Mouse (Mus musculus) testis, adult 2 months (tissue): Measurements from ENCODE around the gene Gm17416. TPM values are rescaled to one million over a fixed set of nuclear protein-coding genes. Genes with fewer than 3 reads are reported as not detected.

Experiments used
- H3K27ac ChIP-seq: fragments of 200-500 bp; 2 replicates; pipeline ENCODE4 v1.5.1; 2012; ENCODE audit warnings: low read depth, low read length; ENCODE audit not compliant: control insufficient read depth, insufficient read depth
- H3K27me3 ChIP-seq: fragments of 200-500 bp; 2 replicates; pipeline ENCODE4 v1.6.1; 2012; ENCODE audit warnings: mild to moderate bottlenecking, low read length, moderate library complexity; ENCODE audit not compliant: control insufficient read depth, insufficient read depth
- H3K36me3 ChIP-seq: fragments of 200-500 bp; 2 replicates; pipeline ENCODE4 v1.6.1; 2012; ENCODE audit warnings: mild to moderate bottlenecking, low read length; ENCODE audit not compliant: control insufficient read depth, insufficient read depth
- H3K4me1 ChIP-seq: fragments of 200-500 bp; 2 replicates; pipeline ENCODE4 v1.6.1; 2012; ENCODE audit warnings: low read length; ENCODE audit not compliant: control insufficient read depth, insufficient read depth
- H3K4me3 ChIP-seq: fragments of 200-500 bp; 2 replicates; pipeline ENCODE4 v1.5.1; 2012; ENCODE audit warnings: low read depth, mild to moderate bottlenecking, low read length, moderate library complexity, mixed read lengths; ENCODE audit not compliant: control insufficient read depth
- CTCF ChIP-seq: fragments of 200-500 bp; IDR thresholded peaks from 2 replicates; pipeline ENCODE4 v1.5.1; 2012; ENCODE audit warnings: low read depth, mild to moderate bottlenecking, inconsistent platforms, low read length, moderate library complexity; ENCODE audit not compliant: control insufficient read depth, insufficient read depth, insufficient replicate concordance
- POLR2A ChIP-seq: fragments of 200-500 bp; IDR thresholded peaks from 2 replicates; pipeline ENCODE4 v1.6.1; 2012; ENCODE audit warnings: low read depth, mild to moderate bottlenecking, inconsistent platforms, low read length, moderate library complexity; ENCODE audit not compliant: control insufficient read depth
- polyA plus RNA-seq: library from polyadenylated mRNA; depleted of rRNA; stranded (reverse); fragments of >200 nt; gene quantifications from 2 replicates; pipeline ENCODE4 v1.2.3, GENCODE M21; 2012

The Gm17416 gene
- polyA plus RNA-seq, 1 experiment, result not detected

DNA sequence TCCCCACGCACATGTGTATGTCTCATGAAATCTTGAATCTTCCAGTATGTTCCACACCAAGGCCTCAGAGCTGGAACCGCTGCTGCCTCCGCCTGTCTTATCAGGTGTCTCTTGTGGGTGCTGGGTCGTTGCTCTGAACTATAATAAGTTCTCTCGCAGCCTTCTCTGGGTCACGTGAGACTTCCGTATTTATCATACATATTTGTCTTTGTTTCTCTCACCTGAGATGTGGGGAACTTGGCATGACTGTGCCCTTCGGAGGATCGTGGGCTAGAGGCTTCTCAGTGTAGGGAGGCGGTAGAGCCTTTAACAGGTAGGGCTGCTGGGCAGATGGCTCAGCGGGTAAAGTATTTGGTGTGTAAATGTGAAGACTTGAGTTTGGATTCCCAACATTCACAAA lies 11.5 kb downstream of the Gm17416 start:
- TF ChIP-seq POLR2A, result no peak
- no peaks in the 10 kb centered on the region for H3K36me3 ChIP-seq
- no peaks in the 10 kb centered on the region for H3K27me3 ChIP-seq
- H3K4me1 ChIP-seq, result no peaks in the 10 kb centered on the region
- H3K27ac ChIP-seq, result peak overlapping the region; percentile 61; the same call in 1 of the 2 replicates
- no peak overlapping the region for H3K4me3 ChIP-seq

DNA sequence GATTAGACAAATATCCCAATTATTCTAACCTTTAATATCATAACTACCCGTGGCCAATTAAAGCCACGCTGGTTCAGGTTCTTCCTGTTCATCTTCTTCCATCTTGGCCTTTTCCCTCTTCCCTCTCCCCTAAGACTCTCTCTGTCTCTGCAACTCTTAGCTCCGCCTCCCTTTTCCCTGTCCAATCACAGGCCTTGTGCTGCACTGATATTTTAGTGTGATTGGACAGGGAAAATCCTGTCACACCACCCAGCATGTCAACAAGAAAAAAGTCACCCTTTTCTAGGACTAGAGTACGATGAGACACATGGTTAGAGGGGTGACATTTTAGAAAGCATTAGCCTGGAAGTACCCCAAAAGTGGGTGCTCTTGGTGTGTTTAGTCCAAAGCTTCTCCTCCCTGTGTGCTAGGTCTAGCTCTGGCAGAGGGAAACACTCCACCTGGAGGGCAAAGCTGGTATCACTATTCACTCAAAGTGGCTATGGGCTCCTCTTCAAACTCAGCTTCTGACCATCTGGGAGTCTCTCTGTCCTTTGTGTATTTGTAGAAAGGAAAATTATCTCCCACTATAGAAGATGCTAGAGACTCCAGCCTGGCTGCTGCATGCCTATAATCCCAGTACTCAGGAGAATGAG lies 17.9 kb downstream of the Gm17416 start:
- no peak for TF ChIP-seq POLR2A
- no peak for TF ChIP-seq CTCF
- H3K4me1 ChIP-seq, result peaks cover 3% of the 10 kb centered on the region
- H3K27me3 ChIP-seq, result no peaks in the 10 kb centered on the region
- H3K27ac ChIP-seq, result peak overlapping the region; percentile 36
- no peak overlapping the region for H3K4me3 ChIP-seq
- no peaks in the 10 kb centered on the region for H3K36me3 ChIP-seq

DNA sequence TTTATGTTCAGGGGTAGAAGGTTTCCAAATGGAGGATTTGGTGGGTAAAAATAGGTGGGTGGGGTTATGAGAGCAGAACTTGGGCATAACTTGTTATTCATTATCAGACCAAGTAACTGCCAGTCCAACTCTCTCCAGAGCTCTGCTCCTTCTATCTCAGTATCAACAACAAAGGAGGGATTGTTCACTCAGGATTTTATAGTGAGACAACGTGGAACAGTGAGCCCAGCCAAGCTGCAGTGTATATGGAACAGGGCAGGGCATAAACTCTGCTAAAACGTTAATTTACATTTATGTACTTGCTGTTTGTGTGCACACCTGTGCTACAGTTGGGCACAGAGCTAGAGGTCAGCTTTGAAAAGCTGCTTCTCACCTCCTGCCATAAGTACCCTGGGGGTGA lies 19.3 kb downstream of the Gm17416 start:
- peaks cover 3% of the 10 kb centered on the region for H3K4me1 ChIP-seq
- no peaks in the 10 kb centered on the region for H3K27me3 ChIP-seq
- no peaks in the 10 kb centered on the region for H3K36me3 ChIP-seq
- H3K4me3 ChIP-seq, result no peak overlapping the region
- TF ChIP-seq CTCF, result no peak
- no peak for TF ChIP-seq POLR2A
- no peak overlapping the region for H3K27ac ChIP-seq

DNA sequence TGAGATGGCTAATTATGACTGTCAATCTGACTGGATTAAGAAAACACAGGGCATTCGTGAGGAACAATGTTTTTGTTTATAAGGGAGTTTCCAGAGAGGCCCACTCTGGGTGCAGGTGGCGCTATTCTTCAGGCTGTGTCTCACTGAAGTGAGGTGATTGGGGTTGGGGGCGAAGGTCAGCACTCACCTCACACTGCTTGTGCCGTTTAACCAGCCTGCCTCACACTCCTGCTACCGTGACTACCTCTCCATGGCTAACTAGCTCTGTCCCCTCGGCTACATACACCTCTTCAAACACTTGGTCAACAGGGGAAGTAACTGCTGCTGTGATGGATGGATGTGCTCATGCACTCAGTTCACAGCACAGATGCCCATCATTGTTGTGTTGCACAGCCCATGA lies 19.9 kb downstream of the Gm17416 start:
- TF ChIP-seq POLR2A, result no peak
- TF ChIP-seq CTCF, result no peak
- H3K27ac ChIP-seq, result 0 out of 2 replicates have a peak overlapping the region, but pooled peaks have one; percentile 26
- no peaks in the 10 kb centered on the region for H3K27me3 ChIP-seq
- H3K36me3 ChIP-seq, result no peaks in the 10 kb centered on the region
- H3K4me3 ChIP-seq, result no peak overlapping the region
- peaks cover 3% of the 10 kb centered on the region for H3K4me1 ChIP-seq

DNA sequence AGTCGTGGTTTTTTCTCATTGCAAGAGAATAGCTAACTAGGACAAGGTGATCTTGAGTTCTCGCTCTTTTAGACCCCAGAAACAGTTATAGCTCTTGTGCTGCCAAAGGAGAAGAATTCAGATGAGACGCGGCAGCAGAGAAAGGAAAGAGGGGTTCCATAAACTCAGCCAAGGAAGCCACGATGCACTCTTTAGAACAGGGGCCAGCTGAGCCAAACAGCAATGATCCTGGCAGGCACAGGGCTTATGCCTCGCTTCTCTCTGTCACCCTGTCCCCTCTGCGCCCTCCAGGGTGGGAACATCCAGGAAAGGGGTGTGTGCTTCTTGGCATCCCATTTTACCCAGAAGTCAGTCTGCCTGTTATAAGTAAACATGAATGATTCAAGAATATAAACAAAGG lies 30.2 kb downstream of the Gm17416 start, which contains the start of gene Defb45:
TSS of gene Defb45 (minus strand) at position 101 of the 400 bp plus-strand sequence.
- Histone ChIP-seq H3K27me3 (no peaks in the 10 kb centered on the region), H3K4me3 (no peak within 1 kb of the TSS), H3K27ac (peak within 1 kb of the TSS; percentile 88), H3K36me3 (no peaks in the 10 kb centered on the region), H3K4me1 (peaks cover 10% of the 10 kb centered on the region)
- TF ChIP-seq CTCF (no peak), POLR2A (no peak)

DNA sequence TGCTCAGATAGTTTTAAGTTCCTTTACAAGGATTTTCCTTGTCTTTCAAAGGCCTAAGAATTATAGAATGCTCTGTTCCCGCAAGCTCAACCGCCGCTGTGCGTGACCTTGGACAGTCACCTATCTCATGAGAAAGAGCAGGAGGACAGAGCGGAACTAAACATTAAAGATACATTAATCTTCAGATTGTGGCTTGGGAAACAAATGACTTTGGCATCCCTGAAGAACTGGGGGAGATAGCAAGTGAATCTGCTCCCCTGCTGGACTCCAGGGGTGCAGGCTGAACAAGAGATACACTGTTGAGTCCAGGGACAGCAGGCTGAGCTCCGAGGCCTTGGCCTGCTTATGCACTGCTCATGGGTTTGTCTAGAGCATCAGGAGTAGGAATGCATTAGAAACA lies 30.9 kb downstream of the Gm17416 start:
- Histone ChIP-seq H3K4me1 (peaks cover 12% of the 10 kb centered on the region), H3K36me3 (no peaks in the 10 kb centered on the region), H3K27ac (peak overlapping the region; percentile 34; the same call in 1 of the 2 replicates), H3K27me3 (no peaks in the 10 kb centered on the region), H3K4me3 (no peak overlapping the region)
- TF ChIP-seq CTCF (no peak), POLR2A (no peak)

DNA sequence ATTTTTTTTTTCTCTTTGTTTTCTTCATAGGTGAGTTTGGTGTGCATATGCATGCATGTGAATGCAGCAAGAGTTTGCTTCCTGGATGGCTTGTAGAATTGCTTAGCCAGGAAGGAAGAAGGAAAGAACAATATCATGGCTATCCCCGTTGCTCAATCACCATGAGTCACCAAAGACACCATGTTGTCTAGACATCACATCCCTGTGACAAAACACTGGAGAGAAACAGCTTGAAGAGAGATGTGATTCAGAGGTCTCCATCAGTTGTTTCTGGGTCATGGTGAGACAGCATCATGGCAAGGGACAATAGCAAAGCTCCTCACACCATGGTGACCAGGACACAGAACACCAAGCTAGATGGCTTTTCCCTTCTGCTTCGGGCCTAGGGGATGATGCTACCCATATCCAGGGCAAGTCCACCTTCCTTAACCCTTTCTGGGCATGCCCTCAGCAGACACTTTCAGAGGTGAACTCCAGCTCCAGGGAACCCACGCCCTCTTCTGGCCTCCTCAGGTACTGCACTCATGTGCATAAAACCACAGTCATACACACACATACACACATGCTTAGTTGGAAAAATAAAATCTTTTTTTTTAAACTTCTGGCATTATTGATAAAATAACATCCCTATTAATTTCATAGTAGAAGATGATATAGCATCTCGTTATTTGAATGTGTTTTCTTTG lies 32.3 kb downstream of the Gm17416 start:
- Histone ChIP-seq H3K27ac (no peak overlapping the region), H3K4me1 (peaks cover 12% of the 10 kb centered on the region), H3K27me3 (no peaks in the 10 kb centered on the region), H3K4me3 (no peak overlapping the region), H3K36me3 (no peaks in the 10 kb centered on the region)
- peak; percentile 78; the same call in 1 of the 2 replicates for TF ChIP-seq CTCF
- TF ChIP-seq POLR2A, result no peak

DNA sequence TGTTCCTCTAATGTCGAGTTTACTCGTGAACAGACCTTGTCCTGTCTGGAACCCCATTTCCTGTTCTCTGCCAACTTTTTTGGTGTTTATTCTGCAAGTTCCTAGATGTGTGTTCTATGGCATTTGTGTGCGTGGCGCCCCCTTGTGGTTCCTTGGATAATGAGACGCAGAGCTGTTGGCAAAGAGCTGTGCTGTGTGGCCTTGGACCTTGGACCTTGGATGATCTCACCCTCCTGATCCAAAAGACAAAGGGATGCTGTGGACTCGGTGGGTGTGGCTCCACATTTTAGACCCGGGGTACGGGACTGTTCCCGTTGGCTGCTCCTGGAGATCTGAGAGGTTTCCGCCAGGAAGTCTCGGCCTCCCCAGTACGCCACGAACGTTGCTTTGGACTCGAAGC lies 34.9 kb downstream of the Gm17416 start, which contains the start of gene Defb36:
TSS of gene Defb36 (plus strand) at position 271 of the 400 bp plus-strand sequence.
- H3K36me3 ChIP-seq, result no peaks in the 10 kb centered on the region
- no peaks in the 10 kb centered on the region for H3K27me3 ChIP-seq
- peak; percentile 76 for TF ChIP-seq CTCF
- 0 out of 2 replicates have a peak, but pooled peaks have one; percentile 24 for TF ChIP-seq POLR2A
- H3K4me3 ChIP-seq, result peak within 1 kb of the TSS; percentile 56
- H3K4me1 ChIP-seq, result peaks cover 12% of the 10 kb centered on the region
- H3K27ac ChIP-seq, result peak within 1 kb of the TSS; percentile 47
